Mouse (Mus musculus): ENCODE measurements at regions not wholly inside any gene's neighbourhood (a gene's known extent, or its start where the extent isn't known, plus 50 kb on each side); places are given as distances from the start of the nearest gene placed in this dataset.

DNA sequence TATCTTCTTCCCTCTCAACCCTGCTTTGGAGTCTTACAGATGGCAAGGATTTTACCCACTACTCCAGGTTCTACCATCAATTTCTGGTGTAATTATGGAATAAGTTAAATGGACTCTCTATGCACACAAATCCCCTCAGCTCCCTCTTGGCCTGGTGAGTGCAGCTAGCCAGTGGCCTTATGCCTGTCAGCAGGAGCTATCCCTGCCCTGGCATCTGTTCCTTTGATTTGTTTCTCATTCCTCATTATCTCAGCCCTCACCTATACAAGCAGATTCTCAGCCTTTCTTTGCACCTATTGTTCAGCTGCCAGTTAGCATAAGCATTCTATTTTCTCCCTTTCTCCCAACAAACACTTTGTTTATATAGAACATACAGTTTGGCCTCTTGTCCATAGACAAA, 150.3 kb downstream of the Rnf152 start:
- no peak for DNase-seq (ENCODE audit: low read depth)

GRCm38 (mm10) chr1:105199305-105199704, 157.2 kb downstream of the Rnf152 start:
- DNase-seq (ENCODE audit: low read depth) = no peak

- no peak for DNase-seq (ENCODE audit: low read depth)
Observed at GRCm38 (mm10) chr1:105191126-105191525, 165.4 kb downstream of the Rnf152 start.

DNA sequence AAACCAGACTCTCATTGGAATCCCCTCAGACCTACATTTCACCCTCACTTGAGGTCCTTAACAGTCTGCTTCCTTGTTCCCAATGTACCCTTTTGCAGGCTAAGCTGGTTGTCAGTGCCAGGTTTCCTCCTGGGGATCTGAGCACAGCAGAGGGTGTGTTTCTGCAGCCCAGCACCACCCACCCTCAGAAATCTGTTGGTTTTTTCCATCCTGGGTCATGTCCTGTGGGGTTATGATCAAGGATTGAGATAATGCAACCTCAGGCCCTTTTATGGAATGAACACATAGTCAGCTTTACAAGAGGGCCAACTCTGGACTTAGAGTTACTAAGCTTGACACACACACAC, 167.6 kb downstream of the Rnf152 start:
- no peak for DNase-seq (ENCODE audit: low read depth)

DNA sequence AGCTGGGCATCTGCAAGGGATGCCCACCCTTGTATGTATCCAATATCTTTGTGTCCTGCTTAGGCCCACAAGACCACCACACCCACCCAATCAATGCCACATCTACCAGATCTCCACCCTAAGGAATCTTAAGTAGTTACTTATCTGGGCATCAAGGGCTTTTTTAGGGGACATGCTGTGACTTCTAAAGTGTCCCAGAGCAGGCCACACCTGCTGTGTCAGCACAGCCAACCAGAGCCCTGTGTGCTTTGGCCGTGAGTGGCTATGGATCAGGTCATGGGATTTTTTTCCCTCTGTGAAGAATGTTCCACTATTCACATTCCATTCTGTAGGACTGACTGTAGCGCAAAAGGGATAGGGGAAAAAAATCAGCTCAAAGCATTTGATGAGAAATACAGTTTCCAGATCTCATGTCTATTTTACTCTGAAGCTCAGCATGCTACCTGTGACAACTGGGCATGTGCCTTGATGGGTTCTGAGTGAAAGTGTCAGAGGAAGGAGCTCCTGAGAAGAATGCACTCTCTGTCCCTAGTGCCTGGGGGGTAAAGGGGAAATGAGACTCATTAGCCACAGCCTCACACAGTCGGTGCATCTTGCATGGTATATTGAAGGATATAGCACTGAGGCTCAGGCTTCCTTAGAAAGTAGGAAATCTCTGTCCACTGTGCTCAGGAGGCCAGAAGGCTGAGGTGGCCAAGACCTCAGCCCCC, 168.1 kb downstream of the Rnf152 start:
- no peak for DNase-seq (ENCODE audit: low read depth)

DNA sequence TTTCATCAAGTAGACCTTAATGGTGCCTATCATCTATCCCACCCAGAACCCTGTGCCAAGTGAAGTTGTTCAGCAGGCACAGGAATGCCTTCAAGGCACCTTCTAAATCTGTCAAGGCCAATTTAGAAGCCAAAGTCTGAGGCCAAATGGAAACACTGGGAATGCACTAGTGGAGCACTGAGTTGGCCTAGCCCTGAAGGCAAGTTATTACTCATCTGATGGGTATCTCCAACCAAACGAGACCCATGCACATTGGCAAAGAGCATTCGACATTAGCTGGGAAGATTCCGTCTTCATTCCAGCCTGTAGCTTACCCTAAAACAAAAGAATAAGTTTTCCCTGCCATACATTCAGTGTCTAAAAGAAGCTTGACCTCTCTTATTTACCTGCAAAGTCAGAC, 172.0 kb downstream of the Rnf152 start:
- DNase-seq (ENCODE audit: low read depth) = no peak

GRCm38 (mm10) chr1:105179371-105179823, 177.1 kb downstream of the Rnf152 start:
- DNase-seq (ENCODE audit: low read depth) = peak; percentile 49

- DNase-seq (ENCODE audit: low read depth) = no peak
Observed at GRCm38 (mm10) chr1:105178773-105179172, 177.7 kb downstream of the Rnf152 start.

GRCm38 (mm10) chr1:105177938-105178337, 178.6 kb downstream of the Rnf152 start:
- DNase-seq (ENCODE audit: low read depth) = no peak

DNA sequence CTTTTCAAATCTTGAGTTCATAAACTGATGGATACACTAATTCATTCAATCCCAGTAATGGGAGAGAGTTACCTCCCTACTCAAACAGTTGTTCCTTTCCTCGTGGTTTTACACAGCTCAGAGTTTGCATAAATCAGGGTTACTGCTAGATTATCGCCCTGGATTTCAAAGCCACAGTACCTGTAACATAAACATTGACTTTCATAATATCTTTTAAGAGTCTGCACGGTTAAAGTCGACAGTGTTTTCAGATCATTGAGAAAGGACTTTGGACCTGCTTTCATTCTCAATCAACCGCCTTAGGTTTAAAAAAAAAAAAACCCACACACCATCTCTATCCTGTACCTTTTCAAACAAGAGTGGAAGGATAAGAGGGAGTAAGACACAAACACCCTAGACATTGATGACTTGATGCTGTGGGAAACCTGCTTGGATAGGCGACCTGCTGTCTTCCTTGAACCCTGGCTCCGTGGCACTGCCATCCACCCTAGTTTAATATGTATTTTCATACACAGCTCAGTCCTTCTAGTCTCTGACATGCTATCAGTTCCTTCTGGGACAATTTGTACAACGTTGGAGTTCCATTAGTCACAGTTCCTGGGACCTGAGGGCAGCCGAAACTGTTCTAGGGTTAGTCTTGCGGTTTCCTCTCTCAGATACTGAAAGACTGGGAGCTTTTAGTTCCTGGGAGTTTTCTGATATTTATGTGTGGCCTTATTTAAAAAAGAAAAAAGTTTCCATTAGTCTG, 179.3 kb downstream of the Rnf152 start:
- DNase-seq (ENCODE audit: low read depth) = no peak

- DNase-seq (ENCODE audit: low read depth) = no peak
Observed at GRCm38 (mm10) chr1:105170979-105171378, 185.5 kb downstream of the Rnf152 start.

GRCm38 (mm10) chr1:105170114-105170506, 186.4 kb downstream of the Rnf152 start:
- no peak for DNase-seq (ENCODE audit: low read depth)

GRCm38 (mm10) chr1:105169455-105170113, 186.9 kb downstream of the Rnf152 start:
- DNase-seq (ENCODE audit: low read depth) = no peak

- DNase-seq (ENCODE audit: low read depth) = no peak
Observed at GRCm38 (mm10) chr1:105168808-105169207, 187.7 kb downstream of the Rnf152 start.

DNA sequence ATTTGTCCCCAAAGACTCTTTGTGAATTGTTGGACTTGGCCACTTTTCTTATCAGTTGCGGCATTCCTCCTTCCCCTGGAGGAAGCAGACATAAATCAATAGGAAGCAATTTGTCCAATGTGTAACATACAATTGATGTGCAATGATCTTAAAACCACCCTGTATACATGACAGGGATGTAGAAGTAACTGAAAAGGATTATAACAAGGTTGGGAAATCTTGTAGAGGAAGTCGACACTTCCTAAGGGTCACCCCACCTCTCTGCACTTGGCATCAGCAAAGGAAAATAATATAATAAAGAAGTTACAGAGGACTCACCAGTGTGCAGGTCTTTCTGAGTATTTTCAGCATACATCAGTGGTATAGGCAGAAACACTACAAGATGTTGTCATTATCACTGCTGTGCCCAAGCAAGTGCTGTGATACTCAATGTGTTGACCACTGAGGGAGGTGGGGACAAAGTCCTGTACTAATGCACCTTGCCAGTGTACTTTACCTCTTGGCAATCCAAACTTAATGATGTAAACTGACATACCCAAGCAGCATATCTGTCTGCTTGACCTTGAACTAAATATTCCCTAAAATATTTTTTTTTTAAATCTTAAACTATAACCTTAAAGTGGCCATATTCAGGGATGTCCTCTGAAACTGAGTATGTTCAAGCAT, 198.9 kb downstream of the Rnf152 start:
- DNase-seq (ENCODE audit: low read depth) = no peak

DNA sequence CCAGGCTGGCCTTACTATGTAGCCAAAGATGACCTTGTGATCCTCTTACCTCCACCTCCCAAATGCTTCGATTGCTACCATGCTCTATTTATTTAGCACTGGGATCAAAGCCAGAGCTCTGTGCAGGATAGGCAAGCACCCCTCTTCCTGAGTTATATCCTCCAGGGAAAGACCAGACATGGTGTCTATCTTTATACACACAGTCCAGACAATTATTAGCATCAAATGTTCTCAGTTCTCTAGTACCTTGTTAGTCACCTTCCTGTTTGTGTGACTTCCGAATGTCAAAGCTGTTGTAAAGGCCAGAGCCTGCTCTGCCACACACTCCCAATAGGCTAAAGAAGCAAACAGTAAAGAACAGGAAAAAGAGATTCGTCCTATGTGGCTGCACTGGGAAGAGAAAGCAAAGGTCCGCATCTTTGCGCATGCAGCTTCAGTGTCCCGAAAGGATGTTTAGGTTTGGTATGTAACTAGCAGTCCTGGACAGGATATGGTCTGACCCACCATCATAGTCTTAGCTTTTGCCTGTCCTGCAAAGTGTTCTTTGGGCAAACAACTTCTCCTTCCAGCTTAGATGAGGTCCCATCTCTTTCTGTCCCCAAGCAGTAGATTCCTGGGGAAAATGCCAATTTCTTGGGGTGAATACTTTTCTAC, 204.2 kb downstream of the Rnf152 start:
- no peak for DNase-seq (ENCODE audit: low read depth)

DNA sequence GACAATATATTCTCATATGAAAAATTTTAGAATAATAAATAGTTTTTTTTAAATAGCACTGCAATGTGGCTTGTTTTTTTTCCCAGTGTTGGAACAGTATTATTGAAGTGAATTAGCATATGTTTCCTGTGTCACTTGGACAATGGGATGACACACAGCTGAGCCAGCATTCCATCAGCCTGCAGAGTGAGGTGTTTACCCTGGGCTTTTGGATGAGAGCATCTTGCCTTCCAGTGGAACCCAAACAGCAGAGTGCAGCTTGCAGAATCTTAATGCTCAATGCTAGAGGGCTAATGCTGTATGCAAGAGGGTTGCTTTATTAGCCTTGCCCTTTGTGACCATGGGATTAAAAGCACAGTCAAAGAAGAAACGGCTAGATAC, 205.1 kb downstream of the Rnf152 start:
- DNase-seq (ENCODE audit: low read depth) = no peak

GRCm38 (mm10) chr1:105150624-105151465, 205.7 kb downstream of the Rnf152 start:
- DNase-seq (ENCODE audit: low read depth) = no peak

DNA sequence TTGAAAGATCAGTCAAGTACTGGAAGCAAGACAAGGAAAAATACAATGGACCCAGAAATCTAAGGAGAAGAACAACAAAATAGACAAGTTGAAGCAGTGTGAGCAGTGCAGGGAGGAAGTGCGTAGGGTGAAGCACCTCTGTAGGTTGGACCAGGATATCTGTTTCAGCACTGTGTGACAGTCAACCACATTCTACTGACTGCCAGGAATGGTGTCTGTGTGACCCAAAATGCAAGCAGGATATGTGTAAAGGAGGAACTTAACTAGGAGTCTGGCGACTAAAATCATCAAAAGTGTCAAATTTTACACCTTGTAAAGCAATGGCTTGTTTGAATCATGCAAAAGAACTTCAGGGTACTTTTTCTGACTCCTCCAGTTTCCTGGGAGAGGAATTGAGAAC, 207.7 kb downstream of the Rnf152 start:
- DNase-seq (ENCODE audit: low read depth) = no peak

DNA sequence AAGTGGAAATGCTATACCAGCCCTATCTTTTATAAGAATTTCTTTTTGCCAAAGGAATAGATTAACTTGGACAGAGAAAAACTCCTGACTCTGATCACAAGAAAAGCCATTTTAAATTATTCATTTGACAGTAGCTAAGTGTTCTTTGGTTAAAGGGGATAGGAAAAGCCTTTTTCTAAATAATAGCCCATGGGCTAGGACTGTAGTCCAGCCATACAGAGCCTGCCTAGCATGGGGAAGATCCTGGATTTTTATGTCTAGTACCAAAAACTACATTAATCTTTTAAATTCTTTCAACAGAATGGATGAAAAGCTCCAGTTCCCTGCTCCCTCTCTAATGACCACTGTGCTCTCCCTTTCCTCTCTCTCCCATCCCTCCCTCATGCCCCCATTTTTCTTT, 208.5 kb downstream of the Rnf152 start:
- no peak for DNase-seq (ENCODE audit: low read depth)

DNA sequence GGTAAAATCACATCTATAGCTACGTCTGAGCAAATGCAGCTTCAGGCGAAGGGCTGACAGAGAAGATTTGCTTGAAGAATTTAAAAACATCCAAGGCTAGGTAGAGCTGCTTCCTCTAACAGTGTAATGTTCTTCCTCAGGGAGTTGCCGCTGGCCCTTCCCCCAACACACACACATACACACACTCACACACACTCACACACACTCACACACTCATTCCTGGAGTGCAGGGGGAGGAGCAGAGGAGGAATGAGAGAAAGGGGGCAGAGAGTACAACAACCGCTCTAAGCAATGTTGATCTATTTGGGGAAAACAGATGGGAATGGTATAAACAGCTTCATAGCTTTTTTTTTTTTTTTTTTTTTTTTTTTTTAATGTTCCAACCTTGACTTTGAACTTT, 232.6 kb downstream of the Rnf152 start:
- no peak for DNase-seq (ENCODE audit: low read depth)

Data from fibroblast of lung, adult 2 months (primary cell).